Mouse (Mus musculus) intestine, embryonic 14.5 days (tissue): ENCODE measurements around the gene Ensa. TPM values are rescaled to one million over a fixed set of nuclear protein-coding genes. Genes with fewer than 3 reads are reported as not detected.

Source experiments
- ATAC-seq: fragments of 200-750 bp; cut with Nextera tagmentation; replicated peaks from 2 replicates; pipeline ENCODE4 v1.8.0; 2017; ENCODE audit warnings: low read depth, moderate number of reproducible peaks, moderate TSS enrichment, moderate library complexity; ENCODE audit not compliant: low FRiP score, low TSS enrichment
- DNase-seq: peaks from one replicate; pipeline ENCODE4 v3.0.0-alpha.2; 2018; ENCODE audit warnings: low spot score
- H3K27ac ChIP-seq: fragments of 300-500 bp; sonication (generic); 2 replicates; pipeline ENCODE4 v1.5.1; 2014; ENCODE audit warnings: low read depth, mild to moderate bottlenecking, control low read depth
- H3K27me3 ChIP-seq: fragments of 300-500 bp; sonication (generic); replicated peaks from 2 replicates; pipeline ENCODE4 v1.6.1; 2014; ENCODE audit warnings: low read length, control low read depth; ENCODE audit not compliant: control insufficient read depth, insufficient read depth
- H3K36me3 ChIP-seq: fragments of 300-500 bp; sonication (generic); 2 replicates; pipeline ENCODE4 v1.6.1; 2014; ENCODE audit warnings: low read length, control low read depth; ENCODE audit not compliant: control insufficient read depth, insufficient read depth
- H3K4me1 ChIP-seq: fragments of 300-500 bp; sonication (generic); replicated peaks from 2 replicates; pipeline ENCODE4 v1.6.1; 2014; ENCODE audit warnings: low read length, control low read depth, mixed read lengths; ENCODE audit not compliant: control insufficient read depth, insufficient read depth
- H3K4me2 ChIP-seq: fragments of 300-500 bp; sonication (generic); 2 replicates; pipeline ENCODE4 v1.6.1; 2014; ENCODE audit warnings: low read length
- H3K4me3 ChIP-seq: fragments of 300-500 bp; sonication (generic); 2 replicates; pipeline ENCODE4 v1.5.1; 2014; ENCODE audit warnings: low read depth, low read length, control low read depth, mixed read lengths
- H3K9ac ChIP-seq: fragments of 300-500 bp; sonication (generic); 2 replicates; pipeline ENCODE4 v1.6.1; 2014; ENCODE audit warnings: mild to moderate bottlenecking, low read length
- H3K9me3 ChIP-seq: fragments of 300-500 bp; sonication (generic); 2 replicates; pipeline ENCODE4 v1.6.1; 2016; ENCODE audit warnings: low read length, control low read depth; ENCODE audit not compliant: control insufficient read depth
- WGBS: fragments of 180-500 bp; shearing (Covaris S2); extraction: QIAGEN DNeasy Blood & Tissue Kit; methylation state at CpG from one replicate; pipeline ENCODE4 v1.1.7; 2014; 5-methylcytosine and 5-hydroxymethylcytosine counted together
- polyA plus RNA-seq: library from polyadenylated mRNA; unstranded; fragments of >200 nt; fragmentation: Nextera tagmentation; extraction: Ambion mirVana; gene quantifications from 2 replicates; pipeline ENCODE4 v1.2.1, GENCODE M21; 2014

Gene Ensa
- polyA plus RNA-seq, 1 experiment from 2014 or later: 71.8 TPM

DNA sequence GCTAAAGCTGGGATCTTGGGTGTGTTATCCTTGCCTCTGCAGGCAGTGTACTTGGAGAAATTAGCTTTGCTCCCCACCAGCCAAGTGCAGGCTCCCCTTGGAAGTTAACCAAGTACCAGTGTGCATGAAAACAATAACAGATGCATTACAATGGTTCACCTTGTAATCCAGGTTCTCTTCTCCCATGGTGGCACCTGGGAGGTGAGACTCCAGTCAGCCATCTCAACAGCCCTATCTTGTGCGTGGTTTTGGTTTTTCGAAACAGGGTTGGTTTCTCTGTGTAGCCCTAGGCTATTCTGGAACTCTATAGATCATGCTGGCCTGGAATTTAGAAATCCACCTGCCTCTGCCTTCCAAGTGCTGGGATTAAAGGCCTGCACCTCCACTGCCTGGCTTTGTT is 38.7 kb downstream of the Ensa start:
- H3K4me1 ChIP-seq: peaks cover 59% of the 10 kb centered on the region
- no peak overlapping the region for H3K4me2 ChIP-seq
- no peak overlapping the region for H3K27ac ChIP-seq
- ATAC-seq: no peak
- no peak overlapping the region for H3K4me3 ChIP-seq
- no peaks in the 10 kb centered on the region for H3K9me3 ChIP-seq
- no peak overlapping the region for H3K9ac ChIP-seq
- no peak for DNase-seq
- H3K27me3 ChIP-seq: no peaks in the 10 kb centered on the region
- H3K36me3 ChIP-seq: peaks cover 52% of the 10 kb centered on the region
- WGBS: 90% methylated on average over 2 of the region's 2 CpGs

DNA sequence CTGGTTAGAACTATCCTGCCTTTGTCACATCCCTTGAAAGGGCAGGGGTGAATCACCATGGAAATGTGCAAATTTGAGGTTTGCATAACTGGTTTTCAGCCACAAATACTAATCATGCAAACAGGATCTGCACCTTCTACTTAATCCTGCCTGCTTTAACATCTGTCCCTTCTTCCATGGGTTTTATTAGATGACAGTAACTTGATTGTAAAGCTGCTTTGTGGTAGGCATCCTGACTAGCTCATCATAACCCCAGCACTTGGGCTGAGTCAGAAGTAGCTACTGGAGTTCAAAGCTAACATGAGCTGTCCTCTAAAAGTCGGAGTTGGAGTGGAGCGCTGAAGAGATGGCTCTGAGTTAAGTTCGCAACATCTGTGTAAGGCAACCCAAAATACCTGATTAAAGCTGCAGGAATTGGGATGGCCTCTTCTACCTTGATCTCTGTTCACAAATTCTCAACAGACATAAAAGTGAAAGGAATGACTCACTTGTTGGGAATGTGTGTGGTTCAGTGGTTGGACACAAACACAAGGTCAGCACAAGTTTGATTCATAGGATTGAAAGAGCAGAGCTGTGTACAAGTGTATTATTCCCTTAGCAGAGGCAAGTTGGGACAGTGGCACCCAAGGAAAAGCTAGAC is 39.3 kb downstream of the Ensa start:
- Histone ChIP-seq H3K9me3 (no peaks in the 10 kb centered on the region), H3K27ac (no peak overlapping the region), H3K27me3 (no peaks in the 10 kb centered on the region), H3K4me2 (no peak overlapping the region), H3K4me3 (no peak overlapping the region), H3K9ac (no peak overlapping the region), H3K4me1 (peaks cover 63% of the 10 kb centered on the region), H3K36me3 (peaks cover 52% of the 10 kb centered on the region)
- DNase-seq (no peak), ATAC-seq (no peak)
- WGBS: 86% methylated on average over 3 of the region's 3 CpGs

DNA sequence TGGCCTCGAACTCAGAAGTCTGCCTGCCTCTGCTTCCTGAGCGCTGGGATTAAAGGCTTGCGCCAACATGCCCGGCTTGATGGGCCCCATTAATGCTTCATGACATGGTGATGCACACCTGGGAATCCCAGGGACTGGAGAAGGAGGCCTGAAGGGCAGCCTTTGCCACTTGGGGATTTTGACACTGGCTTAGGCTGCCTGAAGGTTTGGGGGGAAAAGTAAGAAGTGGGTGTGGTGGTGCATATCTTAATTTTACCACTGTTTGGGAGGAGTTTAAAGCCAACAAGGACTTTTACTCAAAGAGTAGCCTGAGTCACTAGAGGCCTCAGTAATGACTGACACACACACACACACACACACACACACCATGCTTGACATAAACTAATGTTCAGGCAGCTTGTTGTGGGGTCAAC is 40.2 kb downstream of the Ensa start:
- H3K4me3 ChIP-seq: no peak overlapping the region
- H3K27ac ChIP-seq: no peak overlapping the region
- ATAC-seq: no peak
- H3K9me3 ChIP-seq: no peaks in the 10 kb centered on the region
- peaks cover 52% of the 10 kb centered on the region for H3K36me3 ChIP-seq
- 79% methylated on average over 4 of the region's 4 CpGs for WGBS
- no peaks in the 10 kb centered on the region for H3K27me3 ChIP-seq
- no peak overlapping the region for H3K4me2 ChIP-seq
- DNase-seq: no peak
- H3K9ac ChIP-seq: no peak overlapping the region
- H3K4me1 ChIP-seq: peaks cover 63% of the 10 kb centered on the region

DNA sequence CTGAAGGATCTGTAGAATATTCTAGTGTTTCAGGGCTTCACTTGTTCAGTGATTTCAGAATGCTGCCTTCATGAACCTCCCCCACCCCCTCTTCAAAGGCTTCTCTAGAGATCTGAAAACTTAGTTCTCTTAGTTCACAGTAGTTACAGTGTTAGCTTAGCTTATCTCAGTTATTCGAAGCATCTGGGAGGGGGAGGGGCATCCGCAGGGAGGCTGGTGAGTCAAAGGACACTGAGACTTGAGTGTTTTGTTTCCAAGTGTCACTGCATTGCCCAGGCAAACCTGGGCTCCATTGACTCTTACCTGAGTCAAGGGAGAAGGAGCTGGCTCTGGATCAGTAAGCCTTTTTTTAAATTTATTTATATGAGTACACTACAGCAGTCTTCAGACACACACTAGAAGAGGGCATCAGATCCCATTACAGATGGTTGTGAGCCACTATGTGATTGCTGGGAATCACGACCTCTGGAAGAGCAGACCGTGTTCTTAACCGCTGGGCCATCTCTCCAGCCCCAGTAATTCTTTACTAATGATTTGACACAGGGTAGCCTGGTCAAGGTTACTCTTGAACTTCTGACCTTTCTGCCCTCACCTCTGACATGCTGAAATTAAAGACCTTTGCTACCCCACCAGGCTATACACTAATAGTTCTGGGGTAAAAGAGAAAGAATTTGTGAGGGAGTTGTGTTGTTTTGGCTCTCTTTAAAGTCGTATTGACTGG is 41.5 kb downstream of the Ensa start:
- WGBS: 14% methylated on average over 6 of the region's 6 CpGs
- Histone ChIP-seq H3K27me3 (no peaks in the 10 kb centered on the region), H3K4me3 (no peak overlapping the region), H3K27ac (0 out of 2 replicates have a peak overlapping the region, but pooled peaks have one; percentile 80), H3K4me1 (peaks cover 53% of the 10 kb centered on the region), H3K9me3 (no peaks in the 10 kb centered on the region), H3K4me2 (no peak overlapping the region), H3K36me3 (peaks cover 38% of the 10 kb centered on the region), H3K9ac (no peak overlapping the region)
- DNase-seq (no peak), ATAC-seq (peak; percentile 58)

DNA sequence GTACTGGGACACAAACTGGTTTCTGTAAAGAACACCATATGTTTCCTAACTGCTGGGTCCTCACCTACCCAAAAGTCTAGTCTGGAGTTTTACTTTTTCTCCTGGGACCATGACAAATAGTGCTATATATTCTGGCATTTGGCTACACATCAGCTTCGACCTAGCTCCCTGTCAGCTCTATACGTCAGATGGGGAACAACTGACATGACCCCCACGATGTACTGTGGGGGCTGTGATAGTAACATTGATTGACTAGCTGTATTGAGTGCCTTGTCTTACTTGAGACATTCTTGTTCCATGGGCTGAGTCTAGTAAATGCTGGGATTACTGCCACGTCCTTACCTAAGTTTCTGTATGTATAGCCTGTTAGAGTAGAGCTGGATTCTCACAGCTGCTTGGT is 42.7 kb downstream of the Ensa start:
- Histone ChIP-seq H3K27ac (peak overlapping the region; percentile 80), H3K27me3 (no peaks in the 10 kb centered on the region), H3K4me2 (peak overlapping the region; percentile 9; the same call in 1 of the 2 replicates), H3K36me3 (peaks cover 27% of the 10 kb centered on the region), H3K9ac (no peak overlapping the region), H3K4me1 (peaks cover 48% of the 10 kb centered on the region), H3K9me3 (no peaks in the 10 kb centered on the region), H3K4me3 (no peak overlapping the region)
- WGBS: 29% methylated on average over 4 of the region's 4 CpGs
- no peak for ATAC-seq
- DNase-seq: no peak

DNA sequence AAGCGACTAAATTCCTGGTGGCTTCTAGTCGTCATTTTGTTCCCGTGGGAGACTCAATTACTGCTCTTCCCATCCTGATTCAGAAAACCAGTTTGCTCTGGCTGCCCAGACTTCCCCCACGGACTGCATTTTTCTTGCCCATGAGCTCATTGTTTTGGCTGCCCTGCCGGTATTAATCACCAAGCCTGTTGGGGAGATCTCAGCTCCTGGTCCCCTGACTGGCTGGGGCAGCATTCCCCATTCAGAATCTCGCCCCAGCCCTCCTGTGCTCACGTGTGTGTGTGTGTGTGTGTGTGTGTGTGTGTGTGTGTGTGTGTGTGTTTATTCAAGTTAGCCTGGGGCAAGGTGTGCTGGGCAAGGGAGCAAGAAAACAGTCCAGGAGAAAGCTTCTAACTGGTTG is 43.2 kb downstream of the Ensa start:
- Histone ChIP-seq H3K27ac (peak overlapping the region; percentile 80), H3K36me3 (peaks cover 22% of the 10 kb centered on the region), H3K9me3 (no peaks in the 10 kb centered on the region), H3K4me3 (no peak overlapping the region), H3K9ac (no peak overlapping the region), H3K4me2 (peak overlapping the region; percentile 9; the same call in 1 of the 2 replicates), H3K4me1 (peaks cover 49% of the 10 kb centered on the region), H3K27me3 (no peaks in the 10 kb centered on the region)
- ATAC-seq (no peak), DNase-seq (peak; percentile 80)
- WGBS: 12% methylated on average over 7 of the region's 7 CpGs

DNA sequence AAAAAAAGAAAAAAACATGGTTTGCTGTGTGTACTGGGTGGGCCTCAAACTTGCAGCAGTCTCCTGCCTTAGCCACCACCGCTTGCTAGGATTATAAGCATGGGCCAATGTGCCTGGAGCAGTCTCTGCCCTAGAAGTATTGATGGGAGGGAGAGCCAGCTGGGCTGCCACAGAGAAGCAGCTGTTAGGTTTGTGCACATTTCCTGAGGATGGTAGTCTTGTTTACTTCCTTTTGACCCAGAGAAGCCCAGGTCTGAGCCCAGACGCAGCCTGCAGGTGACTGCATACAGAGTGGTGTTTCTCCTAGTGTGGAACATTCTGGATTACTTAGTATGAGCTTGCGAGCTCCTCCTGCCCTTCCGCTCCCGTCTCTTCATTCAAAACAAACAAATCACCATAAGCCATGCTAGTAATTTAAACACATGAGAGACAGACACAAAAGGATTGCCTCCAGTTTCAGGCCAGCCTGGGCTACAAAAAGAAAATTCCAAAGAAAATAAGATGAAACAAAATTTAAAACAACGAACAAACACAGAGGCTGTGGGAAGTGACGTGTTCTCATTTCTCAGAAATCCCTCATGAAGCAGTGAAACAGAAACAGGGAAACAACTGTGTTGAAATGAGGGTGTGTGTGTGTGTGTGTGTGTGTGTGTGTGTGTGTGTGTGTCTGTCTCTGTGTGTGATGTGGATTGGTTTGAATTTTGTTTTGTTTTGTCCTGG is 44.0 kb downstream of the Ensa start:
- Histone ChIP-seq H3K4me1 (peaks cover 55% of the 10 kb centered on the region), H3K27me3 (no peaks in the 10 kb centered on the region), H3K27ac (peak overlapping the region; percentile 80), H3K4me3 (no peak overlapping the region), H3K9ac (no peak overlapping the region), H3K4me2 (no peak overlapping the region), H3K36me3 (peaks cover 15% of the 10 kb centered on the region), H3K9me3 (no peaks in the 10 kb centered on the region)
- DNase-seq (no peak), ATAC-seq (no peak)
- 56% methylated on average over 7 of the region's 7 CpGs for WGBS

DNA sequence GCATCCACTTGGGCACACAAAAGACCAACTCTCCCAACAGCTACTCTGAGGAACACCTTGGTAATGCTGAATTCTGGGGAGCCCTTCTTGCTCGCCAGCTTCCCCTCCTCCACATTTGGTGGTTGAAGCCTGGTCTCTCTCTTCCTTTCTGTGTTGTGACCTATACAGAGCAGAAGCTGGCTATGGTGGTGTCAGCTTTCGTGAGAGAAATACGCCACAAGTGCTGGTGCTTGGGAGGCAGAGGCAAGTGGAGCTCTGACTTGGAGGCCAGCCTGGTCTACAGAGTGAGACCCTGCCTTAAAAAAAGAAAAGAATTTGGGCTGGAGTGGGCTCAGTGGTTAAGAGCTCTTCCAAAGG is 44.5 kb downstream of the Ensa start:
- Histone ChIP-seq H3K4me1 (peaks cover 55% of the 10 kb centered on the region), H3K9me3 (no peaks in the 10 kb centered on the region), H3K9ac (no peak overlapping the region), H3K27me3 (no peaks in the 10 kb centered on the region), H3K4me3 (no peak overlapping the region), H3K36me3 (peaks cover 10% of the 10 kb centered on the region), H3K27ac (no peak overlapping the region), H3K4me2 (no peak overlapping the region)
- WGBS: 88% methylated on average over 3 of the region's 3 CpGs
- no peak for ATAC-seq
- no peak for DNase-seq
